Mouse (Mus musculus) embryonic facial prominence, embryonic 14.5 days (tissue): ENCODE measurements around the gene Ltbp3. TPM values are rescaled to one million over a fixed set of nuclear protein-coding genes. Genes with fewer than 3 reads are reported as not detected.

ENCODE experiments used
- ATAC-seq: fragments of 200-750 bp; cut with Nextera tagmentation; 2 replicates; pipeline ENCODE4 v1.8.0; 2017; ENCODE audit warnings: low read depth, moderate number of reproducible peaks, moderate TSS enrichment
- DNase-seq: peaks from one replicate; pipeline ENCODE4 v3.0.0-alpha.2; 2015; ENCODE audit warnings: low spot score
- H3K27ac ChIP-seq: fragments of 300-500 bp; sonication (generic); replicated peaks from 2 replicates; pipeline ENCODE4 v1.5.1; 2014; ENCODE audit warnings: low read depth, mild to moderate bottlenecking, low read length, moderate library complexity
- H3K27me3 ChIP-seq: fragments of 300-500 bp; sonication (generic); replicated peaks from 2 replicates; pipeline ENCODE4 v1.6.1; 2014; ENCODE audit warnings: low read length; ENCODE audit not compliant: control insufficient read depth, insufficient read depth
- H3K36me3 ChIP-seq: fragments of 300-500 bp; sonication (generic); 2 replicates; pipeline ENCODE4 v1.6.1; 2014; ENCODE audit warnings: low read length, mixed read lengths; ENCODE audit not compliant: control insufficient read depth, insufficient read depth
- H3K4me1 ChIP-seq: fragments of 300-500 bp; sonication (generic); 2 replicates; pipeline ENCODE4 v1.6.1; 2014; ENCODE audit warnings: antibody characterized with exemption, low read length; ENCODE audit not compliant: control insufficient read depth, insufficient read depth
- H3K4me2 ChIP-seq: fragments of 300-500 bp; sonication (generic); 2 replicates; pipeline ENCODE4 v1.6.1; 2014; ENCODE audit warnings: low read depth, mild to moderate bottlenecking, low read length, moderate library complexity, mixed read lengths
- H3K4me3 ChIP-seq: fragments of 300-500 bp; sonication (generic); 2 replicates; pipeline ENCODE4 v1.5.1; 2014; ENCODE audit warnings: low read depth, mild to moderate bottlenecking, low read length
- H3K9ac ChIP-seq: fragments of 300-500 bp; sonication (generic); 2 replicates; pipeline ENCODE4 v1.6.1; 2014; ENCODE audit warnings: low read depth, mild to moderate bottlenecking, low read length, moderate library complexity, mixed read lengths
- H3K9me3 ChIP-seq: fragments of 300-500 bp; sonication (generic); 2 replicates; pipeline ENCODE4 v1.6.1; 2016; ENCODE audit warnings: low read length; ENCODE audit not compliant: control insufficient read depth
- WGBS: fragments of 180-500 bp; shearing (Covaris S2); extraction: QIAGEN DNeasy Blood & Tissue Kit; methylation state at CpG from one replicate; pipeline ENCODE4 v1.1.7; 2014; 5-methylcytosine and 5-hydroxymethylcytosine counted together
- polyA plus RNA-seq: library from polyadenylated mRNA; unstranded; fragments of >200 nt; fragmentation: Nextera tagmentation; extraction: Ambion mirVana; gene quantifications from 2 replicates; pipeline ENCODE4 v1.2.1, GENCODE M21; 2014

The Ltbp3 gene
- polyA plus RNA-seq, 1 experiment from 2014 or later: 68.0 TPM

DNA sequence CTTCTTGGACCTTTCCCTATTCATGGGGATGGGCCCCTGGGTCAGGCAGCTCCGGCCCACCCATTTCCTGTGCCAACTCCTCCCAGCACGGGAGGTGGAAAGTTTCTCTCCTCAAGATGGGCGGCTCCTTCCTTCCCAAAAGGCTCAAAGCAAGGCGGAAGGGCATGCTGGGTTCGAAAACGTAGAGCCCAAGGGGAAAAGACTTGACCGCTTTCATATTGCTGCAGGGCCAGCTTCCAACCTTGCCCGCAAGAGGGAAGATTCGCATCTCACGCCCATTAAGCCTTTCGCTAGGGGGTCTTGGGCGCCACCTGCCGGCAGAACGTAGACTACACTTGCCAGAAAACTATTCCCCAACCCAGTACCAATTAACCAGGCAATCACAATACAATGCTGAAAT, 13.0 kb upstream of the Ltbp3 start:
- Histone ChIP-seq H3K27ac (peak overlapping the region; percentile 92), H3K36me3 (peaks cover 29% of the 10 kb centered on the region; the same call in 1 of the 2 replicates), H3K4me2 (peak overlapping the region; percentile 98), H3K9ac (peak overlapping the region; percentile 99), H3K4me1 (peaks cover 38% of the 10 kb centered on the region), H3K27me3 (no peaks in the 10 kb centered on the region), H3K9me3 (no peaks in the 10 kb centered on the region), H3K4me3 (peak overlapping the region; percentile 98)
- DNase-seq (peak; percentile 86), ATAC-seq (no peak; the same call in 1 of the 2 replicates)
- WGBS: 3% methylated on average over 14 of the region's 14 CpGs

GRCm38 (mm10) chr19:5728631-5729443, 11.9 kb upstream of the Ltbp3 start:
- H3K27ac ChIP-seq: peak overlapping the region; percentile 92
- H3K4me3 ChIP-seq: peak overlapping the region; percentile 98
- peak overlapping the region; percentile 99 for H3K9ac ChIP-seq
- DNase-seq: no peak
- ATAC-seq: peak; percentile 15
- H3K27me3 ChIP-seq: no peaks in the 10 kb centered on the region
- H3K4me2 ChIP-seq: peak overlapping the region; percentile 98
- 13% methylated on average over 24 of the region's 37 CpGs for WGBS
- no peaks in the 10 kb centered on the region for H3K9me3 ChIP-seq
- H3K4me1 ChIP-seq: peaks cover 38% of the 10 kb centered on the region
- H3K36me3 ChIP-seq: peaks cover 20% of the 10 kb centered on the region; the same call in 1 of the 2 replicates

DNA sequence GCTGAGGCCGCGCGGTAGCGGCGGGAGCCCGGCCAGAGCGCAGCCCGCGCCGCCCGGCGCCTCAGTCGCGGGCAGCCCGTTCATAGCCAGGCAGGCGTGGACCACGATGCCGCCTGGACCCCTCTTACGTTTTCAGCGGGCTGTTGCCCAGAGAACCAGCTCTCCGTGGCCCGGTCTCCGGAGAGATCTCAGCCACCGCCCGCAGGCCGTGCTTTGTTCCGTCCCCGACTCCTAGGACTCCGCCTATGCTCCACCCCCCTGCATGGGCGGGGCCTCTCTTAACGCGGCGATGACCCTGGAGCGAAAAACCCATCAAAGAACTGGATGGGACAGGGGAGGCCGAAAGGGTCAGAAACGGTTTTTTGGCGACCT, 11.3 kb upstream of the Ltbp3 start, which contains the start of gene Fam89b:
Gene Fam89b (minus strand): TSS at position 210 of the 372 bp plus-strand sequence.
- Histone ChIP-seq H3K4me1 (peaks cover 38% of the 10 kb centered on the region), H3K36me3 (peaks cover 17% of the 10 kb centered on the region; the same call in 1 of the 2 replicates), H3K9ac (peak within 1 kb of the TSS; percentile 99), H3K27me3 (no peaks in the 10 kb centered on the region), H3K4me2 (peak within 1 kb of the TSS; percentile 98), H3K27ac (peak within 1 kb of the TSS; percentile 92), H3K9me3 (no peaks in the 10 kb centered on the region), H3K4me3 (peak within 1 kb of the TSS; percentile 98)
- WGBS: 0% methylated on average over 31 of the region's 37 CpGs
- ATAC-seq: peak; percentile 84
- peak; percentile 94 for DNase-seq

- Histone ChIP-seq H3K4me3 (peak overlapping the region; percentile 98), H3K27ac (no peak overlapping the region), H3K36me3 (peaks cover 11% of the 10 kb centered on the region; the same call in 1 of the 2 replicates), H3K4me2 (peak overlapping the region; percentile 98), H3K4me1 (peaks cover 34% of the 10 kb centered on the region), H3K27me3 (no peaks in the 10 kb centered on the region), H3K9ac (peak overlapping the region; percentile 73), H3K9me3 (no peaks in the 10 kb centered on the region)
- ATAC-seq: no peak
- DNase-seq: no peak
- 72% methylated on average over 29 of the region's 29 CpGs for WGBS
Measured at GRCm38 (mm10) chr19:5730314-5731186, 10.2 kb upstream of the Ltbp3 start.

- WGBS: under 1% methylated on average over 40 of the region's 47 CpGs
- H3K9ac ChIP-seq: peak overlapping the region; percentile 73
- H3K4me3 ChIP-seq: peak overlapping the region; percentile 98
- peaks cover 27% of the 10 kb centered on the region for H3K4me1 ChIP-seq
- peaks cover 11% of the 10 kb centered on the region; the same call in 1 of the 2 replicates for H3K36me3 ChIP-seq
- peak; percentile 84 for ATAC-seq
- DNase-seq: peak; percentile 98
- no peak overlapping the region; the same call in 1 of the 2 replicates for H3K27ac ChIP-seq
- no peaks in the 10 kb centered on the region for H3K27me3 ChIP-seq
- no peaks in the 10 kb centered on the region for H3K9me3 ChIP-seq
- peak overlapping the region; percentile 93 for H3K4me2 ChIP-seq
Measured at GRCm38 (mm10) chr19:5731264-5731978, 9.3 kb upstream of the Ltbp3 start.

DNA sequence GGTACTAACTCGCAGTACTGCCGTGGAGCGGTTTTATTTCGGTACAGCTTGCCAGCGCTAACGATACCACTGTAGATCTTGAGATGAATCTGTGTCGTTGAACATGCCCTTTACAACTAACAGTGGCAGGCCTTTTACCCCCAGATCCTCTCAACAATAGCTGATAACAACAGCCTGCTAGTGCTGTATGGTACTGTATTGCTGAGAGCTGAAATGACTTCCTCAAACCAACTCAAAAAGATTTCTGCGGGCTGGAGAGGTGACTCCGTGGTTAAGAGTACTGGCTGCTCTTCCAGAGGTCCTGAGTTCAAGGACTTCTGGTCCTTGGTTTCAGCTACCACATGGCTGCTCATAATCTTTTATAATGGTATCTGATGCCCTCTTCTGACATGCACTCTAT, 6.4 kb upstream of the Ltbp3 start:
- Histone ChIP-seq H3K36me3 (peaks cover 5% of the 10 kb centered on the region; the same call in 1 of the 2 replicates), H3K4me2 (no peak overlapping the region), H3K9ac (no peak overlapping the region), H3K27me3 (no peaks in the 10 kb centered on the region), H3K9me3 (no peaks in the 10 kb centered on the region), H3K4me1 (0 out of 2 replicates have a peak, but pooled peaks cover 7% of the 10 kb centered on the region), H3K4me3 (no peak overlapping the region), H3K27ac (no peak overlapping the region)
- ATAC-seq (no peak), DNase-seq (no peak)
- WGBS: 80% methylated on average over 9 of the region's 9 CpGs

GRCm38 (mm10) chr19:5739446-5739845, 1.3 kb upstream of the Ltbp3 start:
- no peaks in the 10 kb centered on the region for H3K27me3 ChIP-seq
- no peak overlapping the region for H3K4me3 ChIP-seq
- no peak overlapping the region for H3K27ac ChIP-seq
- 40% methylated on average over 2 of the region's 2 CpGs for whole genome bisulfite sequencing
- peaks cover 31% of the 10 kb centered on the region for H3K4me1 ChIP-seq
- H3K9me3 ChIP-seq: no peaks in the 10 kb centered on the region
- H3K4me2 ChIP-seq: no peak overlapping the region
- ATAC-seq: no peak
- DNase-seq: no peak
- no peak overlapping the region for H3K9ac ChIP-seq
- no peaks in the 10 kb centered on the region for H3K36me3 ChIP-seq
